Mouse (Mus musculus): Measurements from ENCODE around the gene Ube2d1.

Ube2d1 gene

DNA sequence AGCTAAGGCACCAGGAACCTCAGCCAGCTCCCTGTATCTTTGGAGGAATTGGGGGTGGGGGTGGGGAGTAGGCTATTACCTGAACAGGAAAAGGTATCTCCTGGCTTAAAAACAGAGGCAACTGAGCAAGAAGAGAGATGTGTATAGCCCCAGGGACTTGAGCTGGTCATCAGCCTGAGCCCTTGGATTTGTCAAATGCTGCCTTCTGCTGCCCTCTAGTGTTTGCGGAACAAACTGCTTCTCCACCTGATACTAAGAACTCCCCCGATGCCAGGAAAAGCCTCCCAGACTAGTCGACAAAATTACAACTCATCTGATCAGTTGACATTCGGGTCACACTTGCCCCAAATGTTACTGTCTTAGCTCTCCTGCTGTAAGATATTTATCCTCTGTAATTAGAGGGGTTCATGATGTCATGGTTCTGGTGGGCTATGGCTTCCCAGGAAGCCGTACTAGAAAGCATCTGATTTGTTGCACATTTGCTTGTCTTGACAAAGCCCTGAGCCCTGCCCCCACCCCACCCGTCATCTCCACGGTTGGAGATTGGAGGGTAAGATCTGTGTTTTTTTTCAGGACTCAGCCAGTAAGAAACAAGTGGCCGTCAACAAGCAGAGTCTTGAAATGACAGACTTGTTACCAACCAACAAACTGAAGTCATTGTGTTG is 66.7 kb downstream of the Ube2d1 start:
- DNase-seq: peak; percentile 87

DNA sequence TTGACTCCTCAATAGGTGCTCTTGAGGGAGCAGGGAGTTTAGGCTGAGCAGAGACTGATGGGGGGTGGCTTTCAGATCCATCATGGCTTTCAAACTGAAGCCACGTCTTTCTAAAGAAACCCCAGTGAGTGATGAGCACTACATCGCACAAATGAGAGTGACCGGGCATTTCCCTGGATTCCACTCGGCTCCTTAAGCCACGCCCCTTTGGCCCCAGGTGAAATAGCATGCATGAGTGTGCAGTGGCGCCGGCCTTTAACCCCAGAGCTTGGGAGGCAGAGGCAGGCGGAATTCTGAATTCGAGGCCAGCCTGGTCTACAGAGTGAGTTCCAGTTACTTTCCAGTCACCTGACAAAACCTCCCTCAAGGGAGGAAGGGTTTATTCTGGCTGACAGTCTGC is 69.1 kb downstream of the Ube2d1 start:
- no peak for DNase-seq
